Mouse (Mus musculus): ENCODE results near the gene Pigyl.
A peak's percentile ranks its signal among the peaks of the same experiment; 100 is the strongest.

Gene Pigyl

DNA sequence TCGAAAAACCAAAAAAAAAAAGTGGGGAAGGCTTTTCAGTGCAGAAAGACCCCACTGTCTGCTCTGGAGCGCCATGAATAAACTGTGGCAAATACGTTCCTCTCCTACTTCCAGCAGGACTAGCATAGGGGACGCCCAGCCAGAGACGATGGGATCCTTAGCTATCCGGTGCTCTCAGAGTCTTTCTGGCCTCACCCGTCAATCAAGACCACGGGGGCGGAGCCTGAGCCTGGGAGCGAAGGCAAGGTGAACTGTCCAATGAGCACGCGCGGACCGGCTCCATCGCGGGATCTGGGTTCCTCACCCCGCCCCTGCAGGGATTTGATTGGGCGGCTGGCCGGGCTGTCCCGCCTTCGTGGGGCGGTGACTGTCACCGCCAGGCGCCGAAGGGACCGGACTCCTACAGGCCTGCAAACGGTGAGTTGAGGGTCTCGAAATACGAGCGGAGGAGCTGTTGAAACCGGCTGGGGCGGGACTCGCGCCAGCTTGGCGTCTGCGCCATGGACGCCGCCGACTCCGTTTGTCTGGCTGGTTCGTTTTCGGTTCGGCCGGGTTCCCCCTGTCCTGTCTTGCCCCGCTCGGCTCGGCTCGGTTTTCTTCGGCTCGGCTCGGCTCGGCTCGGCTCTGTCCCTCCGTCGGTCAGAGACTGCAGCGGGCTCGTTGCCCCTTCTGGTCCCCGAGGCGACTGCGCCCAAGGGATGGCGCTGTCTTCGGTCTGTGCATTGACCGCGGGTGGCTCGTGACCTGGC lies at the start of gene Pigyl:
Pigyl (plus strand) TSS at position 350 of the 749 bp plus-strand sequence.
- peak; percentile 99 for DNase-seq (ENCODE audit: low read depth)

DNA sequence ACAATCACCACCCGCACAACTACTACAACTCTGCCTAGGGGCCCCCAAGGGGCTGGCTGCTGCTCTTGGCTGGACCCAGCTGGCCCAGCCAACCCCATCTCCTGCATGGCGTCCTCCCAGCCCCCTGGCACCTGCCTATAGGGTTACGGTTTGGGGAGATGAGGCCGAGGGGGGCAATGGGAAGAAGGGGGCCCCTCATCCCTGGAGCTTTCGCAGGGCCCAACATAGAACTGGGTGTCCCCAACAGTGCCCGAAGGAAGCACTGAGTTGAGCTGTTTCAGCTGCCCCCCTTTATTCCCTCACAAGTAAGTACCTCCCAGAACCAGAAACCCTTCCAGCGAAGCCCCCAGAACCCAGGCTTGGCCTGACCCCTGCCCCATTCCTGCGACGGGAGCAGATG lies 48.5 kb upstream of the Pigyl start:
- no peak for DNase-seq (ENCODE audit: low read depth)

DNA sequence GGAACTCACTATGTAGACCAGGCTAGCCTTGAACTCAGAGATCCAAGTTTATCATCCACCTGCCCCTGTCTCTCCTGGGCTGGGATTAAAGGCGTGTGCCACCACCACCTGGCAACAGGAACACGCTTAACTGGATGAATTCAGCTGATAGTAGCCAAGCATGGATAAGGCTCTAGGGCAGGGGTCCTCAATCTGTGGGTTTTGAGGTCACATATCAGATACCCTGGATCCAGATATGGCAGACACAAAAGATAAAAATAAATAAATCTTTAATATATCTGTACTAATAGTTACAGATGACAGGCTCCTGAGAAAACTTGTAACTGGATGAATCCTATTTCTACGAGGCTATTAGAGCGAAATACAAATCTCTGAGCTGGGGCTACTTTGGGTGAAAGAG lies 41.0 kb upstream of the Pigyl start:
- no peak for DNase-seq (ENCODE audit: low read depth)

DNA sequence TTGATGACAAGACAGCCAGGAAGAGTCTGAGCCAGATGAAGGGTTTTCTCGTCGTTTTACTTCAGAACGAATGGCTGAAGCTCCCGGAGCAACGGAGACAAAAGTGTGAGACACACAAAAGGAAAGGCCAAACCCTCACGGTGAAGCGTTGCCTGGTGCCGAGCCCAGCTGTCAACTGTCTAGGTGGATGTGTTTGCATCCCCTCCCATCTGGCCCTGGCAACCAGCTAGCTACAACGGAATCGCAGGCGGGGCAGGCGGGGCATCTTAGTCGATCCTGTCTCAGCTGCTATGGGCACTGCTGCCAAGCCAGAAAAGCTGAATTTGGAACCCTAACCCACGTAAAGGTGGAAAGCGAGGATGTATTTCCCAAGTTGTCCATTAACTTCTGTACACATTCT lies 40.6 kb upstream of the Pigyl start:
- no peak for DNase-seq (ENCODE audit: low read depth)

DNA sequence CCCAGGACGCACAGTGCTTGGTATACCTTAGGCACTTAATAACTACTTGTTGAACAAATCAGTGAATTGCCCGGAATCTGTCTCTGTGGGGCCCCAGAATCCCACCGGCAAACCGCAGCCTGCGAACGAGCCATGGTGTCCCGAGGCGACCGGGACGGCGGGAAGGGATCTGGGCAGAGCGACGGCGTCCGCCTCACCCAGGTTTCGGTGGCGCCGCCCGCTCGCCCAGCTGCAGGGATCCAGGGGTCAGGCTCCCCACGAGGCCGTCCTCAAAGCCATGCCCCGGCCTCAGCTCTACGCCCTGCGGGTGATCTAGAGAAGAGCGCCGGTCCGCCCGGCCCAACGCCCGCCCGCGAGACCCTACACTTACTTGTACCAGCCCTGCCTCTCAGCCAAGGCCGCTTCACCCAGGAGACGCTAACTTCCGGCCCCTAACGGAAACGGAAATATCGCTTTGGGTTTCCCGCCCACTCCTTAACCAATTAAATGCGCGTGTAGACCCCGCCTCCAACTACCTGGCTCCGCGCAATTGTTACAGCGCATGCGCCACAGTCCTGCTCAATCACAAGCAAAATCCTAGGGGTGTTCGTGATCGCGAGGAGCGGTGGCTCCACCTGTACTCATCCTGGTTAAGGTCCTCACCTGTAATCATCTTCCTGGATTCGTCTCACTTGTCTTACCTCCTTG lies 39.8 kb upstream of the Pigyl start, which contains the start of gene Elof1:
Elof1 (minus strand) TSS at position 433 of the 687 bp plus-strand sequence.
- DNase-seq (ENCODE audit: low read depth): peak; percentile 98

DNA sequence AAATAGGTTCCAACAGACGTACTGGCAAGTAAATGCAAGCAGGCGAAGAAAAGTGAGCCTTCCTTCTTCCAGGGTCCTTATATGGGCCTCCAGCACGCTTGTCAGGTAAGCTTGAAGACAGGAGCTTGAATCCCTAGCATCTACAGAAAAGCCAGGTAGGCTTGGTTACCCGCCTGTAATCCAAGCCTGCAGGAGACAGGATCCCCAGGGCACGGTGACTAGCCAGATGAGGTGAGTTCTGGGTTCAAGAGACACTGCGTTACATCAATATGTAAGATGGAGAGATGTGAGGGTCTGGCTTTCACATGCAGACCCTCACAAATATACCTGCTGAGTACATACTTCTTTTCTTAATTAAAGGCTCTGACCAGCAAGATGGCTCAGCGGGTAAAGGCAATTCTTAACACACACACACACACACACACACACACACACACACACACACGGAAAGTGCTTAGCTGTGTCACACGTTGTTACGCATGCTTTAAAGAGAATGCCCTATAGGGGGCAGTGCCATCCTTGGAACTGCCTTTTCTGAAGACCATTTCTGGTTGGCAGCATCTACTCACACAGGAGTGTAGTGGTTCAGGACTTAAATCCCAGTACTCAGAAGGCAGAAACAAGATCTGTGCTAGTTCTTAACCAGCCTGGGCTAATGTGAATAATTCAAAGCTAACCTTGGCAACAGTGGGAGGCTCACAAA lies 38.7 kb upstream of the Pigyl start:
- DNase-seq (ENCODE audit: low read depth): peak; percentile 96

DNA sequence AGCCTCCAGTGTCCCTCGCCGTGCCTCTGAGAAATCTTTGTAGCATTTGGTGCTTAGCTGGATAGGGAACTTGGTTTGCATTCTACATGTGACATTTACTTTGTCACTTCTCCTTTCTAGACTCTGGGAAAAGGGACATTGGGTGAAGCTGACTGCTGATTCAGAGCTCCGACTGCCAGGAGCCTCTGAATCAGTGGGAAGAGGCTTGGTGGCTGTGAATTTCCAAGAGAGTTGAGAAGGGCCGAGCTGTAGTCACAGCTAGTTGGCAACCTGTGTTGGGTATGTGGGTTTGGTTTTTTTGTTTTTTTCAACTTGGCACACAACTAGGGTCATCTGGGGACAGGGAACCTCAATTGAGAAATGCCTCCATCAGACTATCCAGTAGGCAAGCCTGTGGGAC lies 37.1 kb upstream of the Pigyl start:
- DNase-seq (ENCODE audit: low read depth): no peak

DNA sequence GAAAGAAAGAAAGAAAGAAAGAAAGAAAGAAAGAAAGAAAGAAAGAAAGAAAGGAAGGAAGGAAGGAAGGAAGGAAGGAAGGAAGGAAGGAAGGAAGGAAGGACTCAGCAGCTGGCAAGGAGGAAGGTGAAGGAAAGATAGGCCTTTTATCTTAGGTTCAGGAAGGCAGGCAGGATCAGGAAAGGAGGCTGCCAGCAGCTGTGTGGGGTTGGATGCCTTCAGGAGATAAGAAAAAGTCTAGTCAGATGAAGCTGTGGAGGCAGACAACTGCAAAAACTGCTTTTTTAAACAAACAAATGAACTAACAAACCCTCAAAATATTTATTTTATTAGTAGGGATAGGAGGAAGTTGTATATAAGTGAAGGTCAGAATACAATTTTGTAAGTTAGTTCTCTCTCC lies 35.1 kb upstream of the Pigyl start:
- no peak for DNase-seq (ENCODE audit: low read depth)

DNA sequence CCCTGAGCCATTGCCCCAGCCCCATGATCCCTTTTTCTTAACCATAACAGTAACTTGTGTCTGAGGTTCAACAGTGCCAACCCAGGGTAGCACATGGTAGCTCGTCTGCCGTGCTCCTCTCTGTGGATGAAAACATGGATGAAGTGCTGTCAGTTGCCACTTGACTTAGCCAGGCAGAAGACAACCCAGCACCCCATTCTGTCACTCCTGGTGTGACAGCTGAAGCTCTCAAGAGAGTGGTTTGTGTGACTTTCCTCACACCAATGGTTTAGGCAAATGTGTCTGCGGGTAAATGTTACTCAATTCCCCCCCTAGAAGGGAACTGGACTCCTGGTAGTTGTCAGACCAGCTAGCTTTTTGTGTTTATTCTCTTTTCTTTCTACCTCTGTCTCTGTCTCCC lies 34.6 kb upstream of the Pigyl start:
- no peak for DNase-seq (ENCODE audit: low read depth)

DNA sequence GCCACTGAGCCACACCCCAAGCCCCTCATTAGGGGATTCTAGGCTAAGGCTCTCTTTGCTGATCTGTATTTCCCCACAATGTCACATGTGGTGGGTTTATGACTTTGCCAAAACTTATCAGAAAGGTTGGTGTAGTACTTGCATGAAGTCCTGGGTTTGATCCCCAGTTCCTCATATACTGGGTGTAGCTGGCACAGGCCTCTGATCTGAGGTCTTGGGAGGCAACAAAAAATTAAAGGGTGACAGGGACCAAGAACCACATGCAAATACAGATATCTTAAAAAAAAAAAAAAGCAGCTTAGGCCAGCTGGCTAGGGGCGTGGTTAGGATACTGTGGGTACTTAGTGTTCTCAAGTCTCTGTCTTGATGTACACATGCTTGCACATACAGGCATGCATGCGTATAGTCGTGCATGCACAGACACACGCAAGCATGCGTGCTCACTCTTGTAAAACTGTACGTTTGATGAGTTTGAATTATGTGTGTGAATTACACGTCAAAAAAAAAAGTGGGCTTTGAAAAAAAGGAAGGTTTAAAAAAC lies 33.5 kb upstream of the Pigyl start:
- peak; percentile 56 for DNase-seq (ENCODE audit: low read depth)

DNA sequence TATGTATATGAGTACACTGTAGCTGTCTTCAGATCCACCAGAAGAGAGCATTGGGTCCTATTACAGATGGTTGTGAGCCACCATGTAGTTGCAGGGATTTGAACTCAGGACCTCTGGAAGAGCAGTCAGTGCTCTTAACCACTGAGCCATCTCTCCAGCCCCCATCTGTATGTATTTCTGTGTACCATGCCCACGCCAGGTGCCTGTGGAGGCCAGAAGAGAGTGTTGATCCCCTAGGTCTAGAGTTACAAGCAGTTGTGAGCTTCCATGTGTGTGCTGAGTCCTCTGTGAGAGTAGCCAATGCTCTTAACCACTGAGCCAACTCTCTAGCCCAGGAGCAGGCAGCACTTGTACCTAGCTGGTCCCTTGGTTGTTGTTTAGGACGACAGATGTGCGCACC lies 32.5 kb upstream of the Pigyl start:
- DNase-seq (ENCODE audit: low read depth): no peak

DNA sequence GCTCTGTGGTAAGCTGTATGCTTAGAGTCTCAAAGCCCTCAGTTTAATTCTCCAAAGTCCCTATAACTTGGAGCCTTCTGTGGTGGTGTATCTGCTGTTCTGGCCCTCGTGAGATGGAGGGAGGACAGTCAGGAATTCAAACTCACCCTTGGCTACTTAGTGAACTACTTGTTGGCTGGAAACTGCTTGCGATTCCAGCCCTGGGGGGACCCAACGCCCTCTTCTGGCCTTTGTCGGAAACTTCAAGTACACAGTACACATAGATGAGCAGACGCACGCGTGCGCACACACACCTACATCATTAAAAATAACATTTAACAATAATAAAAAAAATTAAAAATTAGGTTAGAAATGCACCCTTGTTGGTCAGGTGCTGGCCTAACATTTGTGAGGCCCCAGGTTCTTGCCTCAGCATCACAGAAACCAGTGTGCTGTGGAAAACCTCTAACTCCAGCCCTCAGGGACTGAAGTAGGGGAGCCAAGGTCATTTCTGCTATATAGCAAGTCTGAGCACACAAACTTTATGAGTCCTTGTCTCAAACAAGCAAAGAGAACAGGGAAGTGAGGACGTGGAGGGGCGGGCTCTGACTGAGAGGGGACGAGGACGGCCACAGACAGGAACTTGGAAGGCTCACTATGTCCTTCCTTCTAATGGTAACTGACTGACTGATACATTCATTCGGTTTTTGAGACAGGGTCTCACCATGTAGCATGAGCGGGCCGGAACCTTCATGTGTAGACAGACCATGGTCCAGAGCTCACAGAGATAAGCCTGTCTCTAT lies 31.2 kb upstream of the Pigyl start:
- DNase-seq (ENCODE audit: low read depth): no peak

DNA sequence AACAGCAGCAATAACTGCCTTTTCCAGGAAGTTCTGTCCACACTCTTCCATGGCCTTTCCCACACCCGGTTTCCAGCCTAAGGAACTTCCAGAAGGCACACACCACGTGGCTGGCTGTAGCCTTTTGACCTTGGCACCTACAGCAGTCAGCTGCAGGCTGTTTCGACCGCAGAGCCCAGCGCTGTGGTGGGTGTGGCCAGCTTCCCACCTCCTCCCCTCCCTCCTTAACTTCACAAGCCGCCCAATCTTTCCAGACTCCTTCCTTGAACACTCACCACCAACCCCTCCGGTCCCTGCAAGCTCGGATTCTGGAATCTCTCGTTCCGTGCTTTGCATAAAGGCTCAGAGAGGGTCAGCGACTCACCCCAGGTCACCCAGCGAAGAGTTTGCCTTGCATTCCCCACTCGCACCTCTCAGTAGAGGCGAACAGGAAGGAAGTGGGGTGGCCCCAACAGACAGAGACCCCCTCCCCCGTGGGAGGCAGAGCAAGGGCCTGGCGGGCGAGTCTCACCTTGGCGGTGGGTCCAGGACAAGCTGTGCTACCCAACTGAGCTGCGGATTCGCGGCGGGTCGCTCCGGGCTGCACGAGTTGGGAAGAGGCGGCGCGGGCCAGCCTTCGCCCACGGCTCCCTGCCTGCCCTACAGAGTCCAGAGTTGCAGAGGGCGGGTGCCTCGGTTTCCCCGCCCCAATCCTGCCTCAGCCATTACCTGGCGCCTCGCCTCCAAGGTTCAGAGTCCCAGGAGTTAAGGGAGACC lies 25.2 kb upstream of the Pigyl start:
- peak; percentile 62 for DNase-seq (ENCODE audit: low read depth)

DNA sequence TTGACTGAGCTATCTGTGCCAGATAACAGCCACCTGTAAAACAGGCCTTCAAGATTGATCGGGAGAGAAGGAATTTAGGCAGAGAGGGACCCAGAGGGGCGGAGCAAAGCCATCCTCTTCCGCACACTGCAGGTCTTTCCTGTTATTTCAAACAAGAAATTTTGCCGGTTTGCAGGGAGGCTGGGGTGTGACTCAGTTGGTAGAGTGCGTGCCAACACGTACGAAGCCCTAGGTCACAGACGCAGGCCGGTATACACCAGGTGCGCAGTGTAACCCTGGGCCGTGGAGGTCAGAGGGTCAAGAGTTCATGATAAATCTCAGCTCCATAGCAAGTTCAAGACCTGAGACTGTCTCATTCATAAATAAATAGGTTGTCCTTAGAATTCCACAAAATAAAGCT lies 24.4 kb upstream of the Pigyl start:
- peak; percentile 68 for DNase-seq (ENCODE audit: low read depth)

DNA sequence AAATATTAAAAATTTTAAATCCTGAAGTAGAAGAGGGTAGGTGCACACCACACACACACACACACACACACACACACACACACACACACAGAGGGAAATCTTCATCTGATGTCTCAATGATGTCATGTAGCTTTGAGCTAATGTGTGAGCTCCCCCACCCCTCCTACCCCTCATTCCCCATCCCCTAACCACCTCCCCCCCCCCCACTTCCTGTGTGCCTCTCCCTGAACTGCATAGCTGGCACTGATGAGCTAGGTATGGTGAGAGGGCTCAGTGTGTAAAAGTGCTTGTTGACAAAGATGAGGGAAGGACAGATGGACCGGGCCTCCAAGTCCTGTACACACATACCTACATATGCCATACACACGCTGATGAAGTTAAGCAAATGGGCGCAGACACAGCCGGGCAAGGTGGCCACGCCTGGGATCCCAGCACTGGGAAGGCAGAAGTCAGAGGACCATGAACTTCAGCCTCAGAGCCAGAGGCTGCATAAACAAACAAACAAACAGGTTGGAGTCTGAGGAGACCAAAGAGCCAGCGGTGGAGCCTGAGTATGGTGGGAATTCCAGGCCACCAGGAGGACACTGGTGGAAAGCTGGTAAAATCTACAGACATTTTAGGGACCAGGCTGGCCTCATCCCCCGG lies 22.3 kb upstream of the Pigyl start:
- peak; percentile 76 for DNase-seq (ENCODE audit: low read depth)

DNA sequence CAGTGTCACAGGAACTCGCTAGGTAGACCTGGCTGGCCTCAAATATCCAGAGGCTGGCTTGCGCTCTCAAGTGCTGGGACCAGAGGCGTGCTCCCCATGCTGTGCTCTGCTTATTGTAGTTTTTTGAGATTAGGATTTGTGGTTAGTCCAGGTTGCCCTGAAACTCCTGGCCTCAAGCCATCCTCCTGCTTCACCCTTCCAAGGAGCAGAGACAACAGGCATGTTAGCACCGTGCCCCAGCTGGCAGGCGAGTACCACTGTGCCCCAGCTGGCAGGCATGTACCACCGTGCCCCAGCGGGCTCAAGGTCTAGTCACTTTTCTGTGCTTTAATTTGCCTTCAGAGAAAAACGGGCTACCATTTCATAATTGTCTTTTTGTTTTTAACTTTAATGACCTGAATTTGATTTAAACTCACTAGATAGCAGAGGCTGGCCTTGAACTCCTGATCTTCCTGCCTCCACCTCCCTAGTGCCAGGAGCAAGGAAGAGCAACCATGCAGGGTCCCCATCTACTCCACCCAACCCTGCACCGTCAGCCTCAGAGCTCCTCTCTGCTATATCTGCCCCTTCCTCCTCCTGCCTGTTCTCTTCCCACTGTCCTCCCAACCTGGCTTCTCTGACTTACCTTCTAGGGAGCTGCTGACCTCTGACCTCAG lies 21.5 kb upstream of the Pigyl start:
- DNase-seq (ENCODE audit: low read depth): no peak

DNA sequence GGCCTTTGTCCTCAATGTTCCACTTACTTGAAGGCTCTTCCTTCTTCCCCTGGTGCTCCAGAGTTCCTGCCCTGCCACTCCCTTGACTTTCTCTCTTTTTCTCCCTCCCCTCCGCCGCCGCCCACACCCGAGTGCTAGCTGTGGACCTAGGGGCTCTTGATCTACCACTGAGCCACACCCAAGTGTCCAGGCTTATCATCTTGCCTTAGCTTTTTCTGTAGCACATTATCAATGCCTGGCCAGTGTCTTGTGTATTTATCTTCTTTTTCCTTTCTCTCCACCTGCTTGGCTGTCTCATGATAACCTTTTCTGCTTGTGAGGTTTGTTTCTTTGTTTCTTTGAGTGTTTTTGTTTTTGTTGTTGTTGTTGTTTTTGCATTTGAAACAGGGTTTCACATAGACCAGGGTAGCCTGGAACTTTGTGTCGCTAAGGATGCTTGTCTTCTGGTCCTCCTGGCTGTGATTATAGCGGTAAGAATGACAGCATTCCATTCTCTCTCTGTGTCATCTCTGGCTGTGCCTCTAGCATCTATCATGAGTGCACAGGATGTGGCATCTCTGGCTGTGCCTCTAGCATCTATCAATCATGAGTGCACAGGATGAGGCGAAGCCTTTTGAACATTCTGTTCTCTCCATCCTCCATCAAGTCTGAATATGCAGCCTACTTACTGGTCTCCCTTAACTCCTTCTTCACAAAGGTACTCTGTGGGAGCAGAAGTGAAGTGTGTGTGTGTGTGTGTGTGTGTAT lies 20.8 kb upstream of the Pigyl start, which contains the start of gene Acp5:
Acp5 (minus strand) TSS at position 68 of the 747 bp plus-strand sequence.
- peak; percentile 89 for DNase-seq (ENCODE audit: low read depth)

DNA sequence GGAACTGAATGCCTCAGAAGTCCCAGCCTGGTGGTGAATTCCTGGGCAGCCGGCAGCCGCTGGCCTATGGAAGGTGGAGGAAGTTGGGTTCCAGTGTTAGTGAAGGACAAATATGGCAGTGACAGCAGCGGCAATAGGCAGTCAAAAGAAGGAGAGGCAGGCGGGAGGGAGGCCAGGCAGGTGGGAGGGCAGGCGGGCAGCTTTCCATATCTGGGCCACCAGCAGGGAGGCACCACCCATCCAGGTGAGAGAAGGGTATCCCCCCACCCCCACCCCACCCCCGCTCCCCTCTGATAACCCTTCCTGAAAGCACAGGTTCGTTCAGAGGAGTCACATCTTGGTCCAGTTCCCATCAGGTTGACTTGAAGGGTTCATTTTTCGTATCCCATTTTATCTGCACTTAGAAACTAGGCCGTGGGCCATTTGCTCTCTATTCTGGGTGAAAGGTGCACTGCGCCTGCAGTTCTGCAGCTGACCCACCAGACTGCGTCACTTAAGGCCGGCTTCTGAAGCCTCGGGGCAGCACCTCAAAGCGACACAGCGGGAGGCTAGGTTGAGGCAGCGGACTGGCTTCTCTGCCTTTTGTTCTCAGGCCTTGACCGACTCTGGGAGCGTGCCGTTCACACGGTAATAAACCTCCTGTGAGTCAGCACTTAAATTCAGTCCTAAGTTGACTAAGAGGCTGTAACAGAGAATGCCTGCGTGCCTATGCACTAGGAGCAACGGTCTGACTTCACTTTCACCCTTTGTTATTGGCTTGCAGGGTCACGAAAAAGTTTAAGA lies 19.7 kb upstream of the Pigyl start:
- DNase-seq (ENCODE audit: low read depth): no peak
